Mouse (Mus musculus): ENCODE measurements at regions not wholly inside any gene's neighbourhood (a gene's known extent, or its start where the extent isn't known, plus 50 kb on each side); places are given as distances from the start of the nearest gene placed in this dataset.

- TF ChIP-seq CTCF (IDR thresholded peaks at IDR 0.05; ENCODE audit: extremely low read depth, insufficient read depth, low read length), result no peak
- no peak for TF ChIP-seq POLR2A (IDR thresholded peaks at IDR 0.05; ENCODE audit: extremely low read depth, insufficient read depth, low read length)
These were observed 179.8 kb upstream of the Plxnc1 start for GRCm38 (mm10) chr10:95124476-95124875.

GRCm38 (mm10) chr10:95120007-95120406 is 175.4 kb upstream of the Plxnc1 start:
- H3K27ac ChIP-seq (ENCODE audit: insufficient read depth, low read length), result no peak overlapping the region
- H3K4me3 ChIP-seq (ENCODE audit: insufficient read depth, low read length), result no peak overlapping the region
- no peaks in the 10 kb centered on the region for H3K4me1 ChIP-seq (ENCODE audit: control insufficient read depth, insufficient read depth, low read length)
- TF ChIP-seq POLR2A (IDR thresholded peaks at IDR 0.05; ENCODE audit: extremely low read depth, insufficient read depth, low read length), result no peak
- no peak for TF ChIP-seq CTCF (IDR thresholded peaks at IDR 0.05; ENCODE audit: extremely low read depth, insufficient read depth, low read length)

More at GRCm38 (mm10) chr10:95124476-95124875, 179.8 kb upstream of the Plxnc1 start:
- Histone ChIP-seq H3K4me3 (ENCODE audit: insufficient read depth, low read length) (no peak overlapping the region), H3K4me1 (ENCODE audit: control insufficient read depth, insufficient read depth, low read length) (no peaks in the 10 kb centered on the region), H3K27ac (ENCODE audit: insufficient read depth, low read length) (no peak overlapping the region)

- no peaks in the 10 kb centered on the region for H3K4me1 ChIP-seq (ENCODE audit: control insufficient read depth, insufficient read depth, low read length)
- TF ChIP-seq CTCF (IDR thresholded peaks at IDR 0.05; ENCODE audit: extremely low read depth, insufficient read depth, low read length) (no peak), POLR2A (IDR thresholded peaks at IDR 0.05; ENCODE audit: extremely low read depth, insufficient read depth, low read length) (no peak)
- H3K27ac ChIP-seq (ENCODE audit: insufficient read depth, low read length), result no peak overlapping the region
- no peak overlapping the region for H3K4me3 ChIP-seq (ENCODE audit: insufficient read depth, low read length)
These were observed 174.2 kb upstream of the Plxnc1 start for GRCm38 (mm10) chr10:95118786-95119351.

- H3K4me3 ChIP-seq (ENCODE audit: insufficient read depth, low read length), result no peak overlapping the region
- H3K27ac ChIP-seq (ENCODE audit: insufficient read depth, low read length), result no peak overlapping the region
- no peak for TF ChIP-seq CTCF (IDR thresholded peaks at IDR 0.05; ENCODE audit: extremely low read depth, insufficient read depth, low read length)
- no peak for TF ChIP-seq POLR2A (IDR thresholded peaks at IDR 0.05; ENCODE audit: extremely low read depth, insufficient read depth, low read length)
- no peaks in the 10 kb centered on the region for H3K4me1 ChIP-seq (ENCODE audit: control insufficient read depth, insufficient read depth, low read length)
These were observed 173.1 kb upstream of the Plxnc1 start for GRCm38 (mm10) chr10:95117731-95118212.

DNA sequence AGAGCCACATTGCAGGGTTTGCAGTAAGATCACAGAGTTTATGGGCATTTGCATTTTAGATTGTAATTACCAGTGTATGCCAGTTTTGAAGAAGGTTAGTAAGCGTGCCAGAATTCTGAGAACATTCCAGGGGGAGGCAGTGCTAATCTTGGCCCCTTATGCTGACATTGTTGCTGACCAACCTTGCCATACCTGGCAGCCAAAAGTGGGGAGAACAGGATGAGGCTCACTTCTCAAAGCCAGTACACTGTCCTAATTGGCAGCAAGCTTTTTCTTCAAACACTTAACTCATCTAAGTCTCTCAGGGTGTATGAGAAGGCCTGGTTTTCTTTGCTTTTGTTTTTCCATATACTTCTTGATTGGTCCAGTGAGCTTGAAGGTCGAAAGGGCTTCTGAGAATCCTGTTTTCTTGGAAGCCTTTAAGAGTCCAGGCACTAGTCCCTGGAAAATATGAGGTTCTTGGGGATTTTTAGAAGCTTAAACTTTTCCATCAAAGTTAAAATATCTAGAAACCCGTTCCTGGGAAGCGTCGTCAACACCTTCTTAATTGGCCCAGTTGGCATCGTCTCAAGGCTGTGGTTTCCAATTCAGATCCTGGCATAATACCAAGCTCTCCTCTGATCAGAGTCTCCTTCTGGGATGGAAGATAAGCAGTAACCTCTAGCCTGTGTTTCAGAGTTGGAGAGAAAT is 172.6 kb upstream of the Plxnc1 start:
- Histone ChIP-seq H3K4me1 (ENCODE audit: control insufficient read depth, insufficient read depth, low read length) (no peaks in the 10 kb centered on the region), H3K4me3 (ENCODE audit: insufficient read depth, low read length) (no peak overlapping the region), H3K27ac (ENCODE audit: insufficient read depth, low read length) (no peak overlapping the region)
- TF ChIP-seq CTCF (IDR thresholded peaks at IDR 0.05; ENCODE audit: extremely low read depth, insufficient read depth, low read length) (no peak), POLR2A (IDR thresholded peaks at IDR 0.05; ENCODE audit: extremely low read depth, insufficient read depth, low read length) (no peak)

GRCm38 (mm10) chr10:95116579-95117011 is 172.0 kb upstream of the Plxnc1 start:
- Histone ChIP-seq H3K27ac (ENCODE audit: insufficient read depth, low read length) (no peak overlapping the region), H3K4me3 (ENCODE audit: insufficient read depth, low read length) (no peak overlapping the region), H3K4me1 (ENCODE audit: control insufficient read depth, insufficient read depth, low read length) (no peaks in the 10 kb centered on the region)
- TF ChIP-seq CTCF (IDR thresholded peaks at IDR 0.05; ENCODE audit: extremely low read depth, insufficient read depth, low read length), result no peak
- no peak for TF ChIP-seq POLR2A (IDR thresholded peaks at IDR 0.05; ENCODE audit: extremely low read depth, insufficient read depth, low read length)

GRCm38 (mm10) chr10:95112837-95113388 is 168.3 kb upstream of the Plxnc1 start:
- no peak overlapping the region for H3K4me3 ChIP-seq (ENCODE audit: insufficient read depth, low read length)
- H3K4me1 ChIP-seq (ENCODE audit: control insufficient read depth, insufficient read depth, low read length), result no peaks in the 10 kb centered on the region
- no peak overlapping the region for H3K27ac ChIP-seq (ENCODE audit: insufficient read depth, low read length)
- TF ChIP-seq POLR2A (IDR thresholded peaks at IDR 0.05; ENCODE audit: extremely low read depth, insufficient read depth, low read length), result no peak

DNA sequence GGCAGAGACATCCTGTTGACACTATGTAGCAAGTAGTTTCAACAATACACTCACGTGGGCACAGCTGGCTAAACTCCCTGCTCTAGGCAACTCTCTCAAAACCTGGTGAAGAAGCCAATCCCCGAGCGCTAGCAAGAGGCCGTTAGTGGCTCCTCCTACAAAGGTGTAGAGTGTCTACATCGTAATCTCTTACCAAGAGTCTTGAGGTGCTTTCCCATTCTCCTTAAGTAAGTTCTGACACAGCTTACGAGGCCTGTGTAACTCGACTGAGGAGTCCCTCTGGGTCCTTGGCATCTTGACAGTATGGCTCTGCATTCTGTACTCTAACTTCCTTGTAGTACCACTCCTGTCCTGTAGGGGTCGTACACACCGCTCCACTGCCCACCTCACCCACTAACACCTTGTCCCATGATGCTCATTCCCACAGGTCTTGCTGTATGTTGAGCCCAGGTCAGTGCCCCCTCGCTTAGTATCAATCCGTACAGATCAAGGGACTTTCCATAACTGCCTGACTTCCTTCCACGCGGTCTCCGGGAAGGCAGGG is 167.7 kb upstream of the Plxnc1 start:
- Histone ChIP-seq H3K4me3 (ENCODE audit: insufficient read depth, low read length) (no peak overlapping the region), H3K27ac (ENCODE audit: insufficient read depth, low read length) (no peak overlapping the region), H3K4me1 (ENCODE audit: control insufficient read depth, insufficient read depth, low read length) (no peaks in the 10 kb centered on the region)
- 0 out of 2 replicates have a peak, but pooled peaks have one; percentile 19 for TF ChIP-seq CTCF (IDR thresholded peaks at IDR 0.05; ENCODE audit: extremely low read depth, insufficient read depth, low read length)
- no peak for TF ChIP-seq POLR2A (IDR thresholded peaks at IDR 0.05; ENCODE audit: extremely low read depth, insufficient read depth, low read length)

DNA sequence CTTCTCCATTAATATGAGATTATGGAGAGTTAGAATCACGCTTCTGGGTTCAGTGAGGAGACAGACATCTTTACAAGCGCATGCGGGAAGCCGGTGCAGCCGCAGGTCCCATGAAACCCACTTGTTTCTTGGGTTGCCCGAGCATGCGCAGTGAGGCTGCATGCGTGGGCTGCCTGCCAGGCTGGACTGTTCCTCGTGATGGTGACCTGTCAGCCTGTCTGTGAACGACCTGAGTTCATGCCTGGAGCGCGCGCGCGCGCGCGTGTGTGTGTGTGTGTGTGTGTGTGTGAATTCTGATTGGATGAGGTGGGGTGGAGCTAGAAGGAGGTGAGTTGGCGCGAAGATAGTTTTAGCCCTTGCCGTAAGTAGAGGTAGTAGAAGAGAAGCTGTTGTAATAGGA is 166.2 kb upstream of the Plxnc1 start:
- Histone ChIP-seq H3K27ac (ENCODE audit: insufficient read depth, low read length) (no peak overlapping the region), H3K4me1 (ENCODE audit: control insufficient read depth, insufficient read depth, low read length) (no peaks in the 10 kb centered on the region), H3K4me3 (ENCODE audit: insufficient read depth, low read length) (no peak overlapping the region)
- TF ChIP-seq POLR2A (IDR thresholded peaks at IDR 0.05; ENCODE audit: extremely low read depth, insufficient read depth, low read length) (no peak), CTCF (IDR thresholded peaks at IDR 0.05; ENCODE audit: extremely low read depth, insufficient read depth, low read length) (no peak)

Data from cortical plate, adult 2 months (tissue).